Mouse (Mus musculus) kidney, adult 8-10 months (tissue): Measurements from ENCODE around the gene Ppfibp2.

Source experiments
- DNase-seq, 2 experiments: peaks; one replicate each; pipeline ENCODE4 v3.0.0; 2022

Ppfibp2 gene

DNA sequence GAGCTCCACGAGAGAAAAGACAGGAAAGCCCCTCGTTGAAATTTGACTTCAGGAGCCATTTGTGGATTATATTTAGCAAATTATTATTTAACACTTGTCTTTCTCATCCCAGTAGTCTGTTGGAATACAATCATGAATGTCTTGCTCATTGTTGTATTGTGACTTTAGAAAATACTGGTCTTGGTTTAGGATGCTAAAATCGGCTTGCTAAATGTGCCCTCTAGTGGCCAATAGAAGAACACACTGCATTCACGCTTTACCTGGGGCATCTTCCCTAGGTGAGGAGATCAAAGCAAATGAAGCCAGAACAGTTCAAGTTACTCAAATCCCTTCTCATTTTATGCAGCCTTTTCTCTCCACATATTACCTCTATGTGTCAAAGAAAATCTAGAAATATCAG lies 184.6 kb downstream of the Ppfibp2 start:
- DNase-seq = peak in 1 of 2 experiments; percentile 5

GRCm38 (mm10) chr7:107787977-107788620 lies 193.1 kb downstream of the Ppfibp2 start:
- peak; percentile 1 to 18 for DNase-seq

DNA sequence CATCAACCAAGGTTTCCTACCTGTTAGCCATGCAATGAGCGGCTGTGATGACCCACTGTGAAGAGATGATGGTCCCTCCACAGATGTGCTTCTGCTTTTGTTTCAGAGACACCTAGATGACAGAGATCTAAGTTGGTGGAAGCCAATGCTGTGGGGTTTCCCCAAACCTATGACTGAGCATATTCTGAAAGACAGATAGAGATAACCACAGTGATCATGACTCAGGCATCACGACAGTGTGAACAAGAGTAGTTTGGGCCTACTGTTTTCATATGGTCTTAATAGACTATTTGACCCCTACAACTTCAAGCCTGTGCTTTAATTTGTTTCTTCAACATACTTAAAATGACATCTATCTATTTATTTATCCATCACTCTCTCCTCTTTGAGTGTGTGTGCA lies 201.5 kb downstream of the Ppfibp2 start:
- no peak for DNase-seq
